Mouse (Mus musculus) kidney, adult 10 weeks (tissue): ENCODE results near the gene Slc7a10. TPM values are rescaled to one million over a fixed set of nuclear protein-coding genes. Genes with fewer than 3 reads are reported as not detected.

Experiments used
- polyA plus RNA-seq: library from polyadenylated mRNA; stranded (reverse); fragments of 350-450 nt; fragmentation: Illumina TruSeq; extraction: RNeasy Lipid Tissue Mini Kit (QIAGEN cat#74804); gene quantifications from one replicate; pipeline ENCODE4 v1.2.3, GENCODE M21; 2014; ENCODE audit warnings: low read depth, low replicate concordance

Gene Slc7a10
- polyA plus RNA-seq = not detected

DNA sequence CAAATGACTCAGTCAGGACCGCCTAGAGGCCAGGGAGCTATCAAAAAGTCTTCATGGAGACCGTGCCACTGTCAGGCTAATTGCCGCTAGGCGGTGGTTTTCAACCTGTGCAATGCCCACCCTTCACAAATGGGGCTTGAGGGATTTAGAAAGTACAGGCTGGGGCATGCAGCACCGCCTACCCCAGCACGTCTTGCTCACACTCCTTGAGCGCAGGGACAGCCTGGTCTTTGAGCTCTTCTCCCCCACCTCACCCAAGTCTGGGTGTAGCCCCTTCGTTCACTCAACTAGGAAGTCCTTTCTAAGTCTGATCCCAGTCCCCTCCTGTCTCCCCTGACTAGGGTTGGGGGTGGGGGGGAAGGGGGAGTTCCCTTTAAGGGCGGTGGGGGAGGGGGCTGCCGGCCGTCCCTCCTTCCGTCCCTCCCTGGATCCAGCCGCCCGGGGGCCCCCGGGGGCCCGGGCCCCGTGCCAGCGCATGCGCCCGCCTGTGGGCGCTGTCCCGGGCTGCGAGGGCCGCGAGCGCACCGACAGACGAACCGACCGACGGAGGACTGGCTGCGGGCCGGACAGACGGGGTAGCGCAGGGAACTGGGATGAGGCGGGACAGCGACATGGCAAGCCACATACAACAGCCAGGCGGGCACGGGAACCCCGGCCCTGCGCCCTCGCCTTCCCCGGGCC is at the start of gene Slc7a10:
Gene Slc7a10, plus strand, starts transcription at position 497 of the 681 bp plus-strand sequence.

DNA sequence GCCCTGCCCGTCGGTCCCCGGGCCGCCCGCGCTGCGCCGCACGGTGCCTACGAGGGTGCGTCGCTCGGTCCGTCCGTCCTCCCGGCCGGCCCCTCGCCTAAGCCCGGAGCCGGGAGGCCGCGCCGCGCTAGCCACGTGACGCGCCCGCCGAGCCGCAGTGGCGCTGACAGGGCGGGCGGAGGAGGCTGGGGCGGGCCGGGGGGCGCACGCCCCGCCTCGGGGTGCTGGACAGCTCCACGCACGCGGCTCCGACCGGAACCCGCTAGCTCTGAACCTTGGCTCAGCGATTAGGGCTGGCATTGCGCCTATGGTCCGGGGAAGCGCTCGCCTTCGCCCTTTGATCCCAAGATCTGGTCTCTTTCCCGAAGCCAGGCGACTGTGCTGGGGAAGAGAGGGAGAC is 29.0 kb downstream of the Slc7a10 start, which contains the start of gene Lrp3:
Gene Lrp3, minus strand, starts transcription at position 274 of the 400 bp plus-strand sequence.

Other genes starting within 250 kb of the Slc7a10 start
- 49.4 TPM for gene Cebpg, start 129.8 kb upstream of the Slc7a10 start, polyA plus RNA-seq
- 10.0 TPM for gene Cebpa, start 67.1 kb upstream of the Slc7a10 start, polyA plus RNA-seq
- gene Lrp3, start 29.1 kb downstream of the Slc7a10 start, polyA plus RNA-seq = 0.36 TPM
- 5.5 TPM for gene Gpatch1, start 132.1 kb downstream of the Slc7a10 start, polyA plus RNA-seq
- 15.9 TPM for gene Rhpn2, start 147.8 kb downstream of the Slc7a10 start, polyA plus RNA-seq
- 4.4 TPM for gene Faap24, start 210.5 kb downstream of the Slc7a10 start, polyA plus RNA-seq
- 32.3 TPM for gene Cep89, start 210.7 kb downstream of the Slc7a10 start, polyA plus RNA-seq